8 mouse cellular contexts compared by ENCODE assay signal in genomic region chr6:51467649-51468048, GRCm38 (mm10). TPM values are rescaled to one million over a fixed set of nuclear protein-coding genes. Genes with fewer than 3 reads are reported as not detected.
DNase-seq lines count a peak whose midpoint lies in the region; ATAC-seq and TF ChIP-seq lines count a peak whose summit lies in the region.

No protein-coding gene starts in this region.

- H3K36me3 ChIP-seq in kidney, embryonic 16.5 days (ENCODE audit: insufficient read depth, low read length): peaks cover 30% of the 10 kb centered on the region
- peaks cover 10% of the 10 kb centered on the region; the same call in 1 of the 2 replicates for H3K36me3 ChIP-seq in intestine, embryonic 16.5 days (ENCODE audit: control insufficient read depth, insufficient read depth, low read length)
- peaks cover 41% of the 10 kb centered on the region for H3K36me3 ChIP-seq in neural tube, embryonic 13.5 days

- H3K9ac ChIP-seq in kidney, embryonic 16.5 days (replicated peaks; ENCODE audit: low read length): peak overlapping the region; percentile 46; the same call in 1 of the 2 replicates
- H3K9ac ChIP-seq in intestine, embryonic 16.5 days (ENCODE audit: low read depth, low read length): peak overlapping the region; percentile 51; the same call in 1 of the 2 replicates
- H3K9ac ChIP-seq in neural tube, embryonic 13.5 days: peak overlapping the region; percentile 100

- no peak for DNase-seq in kidney, postnatal 4 days
- no peak for DNase-seq in frontal cortex, postnatal 25 days (ENCODE audit: low spot score in 2 of 2)
- DNase-seq in adrenal gland, postnatal 10 days: no peak

- TF ChIP-seq POLR2A in bone marrow macrophage, adult 2 months (IDR thresholded peaks at IDR 0.05; ENCODE audit: borderline replicate concordance, low read depth, low read length): no peak

- no peaks in the 10 kb centered on the region for H3K27me3 ChIP-seq in kidney, embryonic 16.5 days (ENCODE audit: insufficient read depth, low read length)
- H3K27me3 ChIP-seq in intestine, embryonic 16.5 days (replicated peaks; ENCODE audit: control insufficient read depth, insufficient read depth, low read length): no peaks in the 10 kb centered on the region
- H3K27me3 ChIP-seq in neural tube, embryonic 13.5 days: no peaks in the 10 kb centered on the region

- TF ChIP-seq CTCF in bone marrow macrophage, adult 2 months (IDR thresholded peaks at IDR 0.05; ENCODE audit: low read depth, low read length): no peak

- peaks cover 33% of the 10 kb centered on the region for H3K4me1 ChIP-seq in kidney, embryonic 16.5 days (ENCODE audit: insufficient read depth, low read length)
- H3K4me1 ChIP-seq in bone marrow macrophage, adult 2 months (ENCODE audit: control insufficient read depth, insufficient read depth, low read length): peaks cover 13% of the 10 kb centered on the region
- H3K4me1 ChIP-seq in intestine, embryonic 16.5 days (ENCODE audit: control insufficient read depth, insufficient read depth, low read length): peaks cover 19% of the 10 kb centered on the region
- peaks cover 48% of the 10 kb centered on the region for H3K4me1 ChIP-seq in neural tube, embryonic 13.5 days (replicated peaks)

- no peak overlapping the region for H3K27ac ChIP-seq in kidney, embryonic 16.5 days (ENCODE audit: low read length)
- H3K27ac ChIP-seq in bone marrow macrophage, adult 2 months (ENCODE audit: insufficient read depth, low read depth, low read length): no peak overlapping the region
- no peak overlapping the region for H3K27ac ChIP-seq in intestine, embryonic 16.5 days (ENCODE audit: low read length)
- H3K27ac ChIP-seq in neural tube, embryonic 13.5 days (replicated peaks): no peak overlapping the region

- no peaks in the 10 kb centered on the region for H3K9me3 ChIP-seq in kidney, embryonic 16.5 days (ENCODE audit: low read length)
- no peaks in the 10 kb centered on the region for H3K9me3 ChIP-seq in intestine, embryonic 16.5 days (ENCODE audit: control insufficient read depth, low read length)
- H3K9me3 ChIP-seq in neural tube, embryonic 13.5 days: no peaks in the 10 kb centered on the region

- H3K4me2 ChIP-seq in kidney, embryonic 16.5 days (replicated peaks; ENCODE audit: low read depth, low read length): peak overlapping the region; percentile 57
- peak overlapping the region; percentile 51; the same call in 1 of the 2 replicates for H3K4me2 ChIP-seq in intestine, embryonic 16.5 days (ENCODE audit: low read depth, low read length)
- H3K4me2 ChIP-seq in neural tube, embryonic 13.5 days: peak overlapping the region; percentile 79

- WGBS in kidney, embryonic 16.5 days: 0% methylated on average over 2 of the region's 2 CpGs
- 0% methylated on average over 2 of the region's 2 CpGs for WGBS in intestine, embryonic 16.5 days
- 1% methylated on average over 2 of the region's 2 CpGs for WGBS in neural tube, embryonic 13.5 days

- peak overlapping the region; percentile 57 for H3K4me3 ChIP-seq in kidney, embryonic 16.5 days (ENCODE audit: low read length)
- peak overlapping the region; percentile 43 for H3K4me3 ChIP-seq in bone marrow macrophage, adult 2 months (ENCODE audit: insufficient read depth, low read length)
- H3K4me3 ChIP-seq in intestine, embryonic 16.5 days (ENCODE audit: low read length): peak overlapping the region; percentile 49
- peak overlapping the region; percentile 98 for H3K4me3 ChIP-seq in neural tube, embryonic 13.5 days

- ATAC-seq in kidney, embryonic 16.5 days (ENCODE audit: low FRiP score, low TSS enrichment): no peak
- ATAC-seq in intestine, embryonic 16.5 days: no peak
- ATAC-seq in neural tube, embryonic 13.5 days (ENCODE audit: low read depth): no peak
- ATAC-seq in frontal cortex, adult (ENCODE audit: low TSS enrichment): no peak

RNA-seq across cellular contexts. Expression of gene Hnrnpa2b1, which starts 2.0 kb away (rescaled TPM):
- 1,832 and 2,078 TPM in 2 replicates for polyA plus RNA-seq in kidney, embryonic 16.5 days (2015; fragmentation: Nextera tagmentation; extraction: Ambion mirVana)
- 726 and 831 TPM in 2 replicates for polyA plus RNA-seq in bone marrow macrophage, adult 2 months (2012; ENCODE audit: insufficient read depth, insufficient read length, missing spikeins)
- polyA plus RNA-seq in intestine, embryonic 16.5 days (2015; fragmentation: Nextera tagmentation; extraction: Ambion mirVana): 1,302 and 1,450 TPM in 2 replicates
- 1,536 and 1,756 TPM in 2 replicates for polyA plus RNA-seq in neural tube, embryonic 13.5 days (2015; fragmentation: Nextera tagmentation; extraction: Ambion mirVana)
- 100 to 1,000 TPM; 559 to 669 TPM for total RNA-seq in adrenal gland, postnatal 10 days (2021)

RNA-seq across cellular contexts. Expression of gene Cbx3, which starts 2.5 kb away (rescaled TPM):
- 421 and 427 TPM in 2 replicates for polyA plus RNA-seq in kidney, embryonic 16.5 days (2015; fragmentation: Nextera tagmentation; extraction: Ambion mirVana)
- 107 and 108 TPM in 2 replicates for polyA plus RNA-seq in bone marrow macrophage, adult 2 months (2012; ENCODE audit: insufficient read depth, insufficient read length, missing spikeins)
- polyA plus RNA-seq in intestine, embryonic 16.5 days (2015; fragmentation: Nextera tagmentation; extraction: Ambion mirVana): 266 and 290 TPM in 2 replicates
- 489 and 502 TPM in 2 replicates for polyA plus RNA-seq in neural tube, embryonic 13.5 days (2015; fragmentation: Nextera tagmentation; extraction: Ambion mirVana)
- 100 to 1,000 TPM; 109 to 125 TPM for total RNA-seq in adrenal gland, postnatal 10 days (2021)

RNA-seq across cellular contexts. Expression of gene Nfe2l3, which starts 35.2 kb away (rescaled TPM):
- polyA plus RNA-seq in kidney, embryonic 16.5 days (2015; fragmentation: Nextera tagmentation; extraction: Ambion mirVana): 1.7 and 2.1 TPM in 2 replicates
- not detected in 2 replicates for polyA plus RNA-seq in bone marrow macrophage, adult 2 months (2012; ENCODE audit: insufficient read depth, insufficient read length, missing spikeins)
- polyA plus RNA-seq in intestine, embryonic 16.5 days (2015; fragmentation: Nextera tagmentation; extraction: Ambion mirVana): 0.95 and 1.2 TPM in 2 replicates
- 2.8 and 3.2 TPM in 2 replicates for polyA plus RNA-seq in neural tube, embryonic 13.5 days (2015; fragmentation: Nextera tagmentation; extraction: Ambion mirVana)
- total RNA-seq in adrenal gland, postnatal 10 days (2021): 1 to 10 TPM in 1 of 2 experiments, under 1 TPM in 1; 0.75 to 1.1 TPM

RNA-seq across cellular contexts. Expression of gene Snx10, which starts 56.1 kb away (rescaled TPM):
- 16.1 and 16.7 TPM in 2 replicates for polyA plus RNA-seq in kidney, embryonic 16.5 days (2015; fragmentation: Nextera tagmentation; extraction: Ambion mirVana)
- polyA plus RNA-seq in bone marrow macrophage, adult 2 months (2012; ENCODE audit: insufficient read depth, insufficient read length, missing spikeins): 101 and 105 TPM in 2 replicates
- 11.3 and 12.1 TPM in 2 replicates for polyA plus RNA-seq in intestine, embryonic 16.5 days (2015; fragmentation: Nextera tagmentation; extraction: Ambion mirVana)
- 49.4 and 54.8 TPM in 2 replicates for polyA plus RNA-seq in neural tube, embryonic 13.5 days (2015; fragmentation: Nextera tagmentation; extraction: Ambion mirVana)
- total RNA-seq in adrenal gland, postnatal 10 days (2021): 10 to 100 TPM; 36.5 to 47.0 TPM

Comparison
In these comparisons a context has a peak if more than half of its experiments do, and no peak if none do; other contexts are left out.
1. H3K4me3 ChIP-seq: peak in every context shown above with its lines; median percentile 98 in neural tube, embryonic 13.5 days; 57 in kidney, embryonic 16.5 days; 49 in intestine, embryonic 16.5 days; 43 in bone marrow macrophage, adult 2 months.
2. H3K9ac ChIP-seq: peak in every context shown above with its lines; median percentile 100 in neural tube, embryonic 13.5 days; 51 in intestine, embryonic 16.5 days; 46 in kidney, embryonic 16.5 days.